Mouse (Mus musculus) adrenal gland, postnatal 25 days (tissue): ENCODE results near the gene Iltifb. TPM values are rescaled to one million over a fixed set of nuclear protein-coding genes. Genes with fewer than 3 reads are reported as not detected.
"Not testable (repeated sequence)": the region's sequence is repeated elsewhere in the genome, so short reads cannot be mapped to it uniquely, and the experiment has no call there.

Source experiments
- DNase-seq: peaks from one replicate; pipeline ENCODE4 v3.0.0; 2021; ENCODE audit warnings: mixed read lengths
- long read RNA-seq: library from polyadenylated mRNA; stranded (forward); transcript quantifications from one replicate; pipeline ENCODE4 v2.0.0, GENCODE M21; 2021
- total RNA-seq: library from RNA; stranded (reverse); gene quantifications from 2 replicates; pipeline ENCODE4 v1.2.3, GENCODE M21; 2021

Gene Iltifb
- total RNA-seq: not detected in 2 replicates
- long read RNA-seq: 0 reads

- DNase-seq: no peak
Measured at GRCm38 (mm10) chr10:118294938-118295337, at the start of gene Iltifb. Iltifb (minus strand) TSS chr10:118295038.

- not testable (repeated sequence) for DNase-seq
Measured at GRCm38 (mm10) chr10:118343155-118343554, 48.3 kb upstream of the Iltifb start, which contains the start of gene Gm9046. Gm9046 (minus strand) TSS chr10:118343255.

GRCm38 (mm10) chr10:118337731-118338130 is 42.9 kb upstream of the Iltifb start, which contains the start of gene Gm9045:
Gm9045 (minus strand) TSS chr10:118337831.
- not testable (repeated sequence) for DNase-seq

- not testable (repeated sequence) for DNase-seq
Measured at GRCm38 (mm10) chr10:118332308-118332707, 37.5 kb upstream of the Iltifb start, which contains the start of gene Gm9044. Gm9044 (minus strand) TSS chr10:118332408.

GRCm38 (mm10) chr10:118326869-118327268 is 32.0 kb upstream of the Iltifb start, which contains the start of gene Gm9040:
Gm9040 (minus strand) TSS chr10:118326969.
- not testable (repeated sequence) for DNase-seq

GRCm38 (mm10) chr10:118319024-118319423 is 24.2 kb upstream of the Iltifb start:
- DNase-seq: no peak

GRCm38 (mm10) chr10:118302133-118302532 is 7.3 kb upstream of the Iltifb start:
- not testable (repeated sequence) for DNase-seq

- DNase-seq: not testable (repeated sequence)
Measured at GRCm38 (mm10) chr10:118283016-118283415, 11.8 kb downstream of the Iltifb start.

- DNase-seq: not testable (repeated sequence)
Measured at GRCm38 (mm10) chr10:118282565-118282964, 12.3 kb downstream of the Iltifb start.

GRCm38 (mm10) chr10:118278069-118278468 is 16.8 kb downstream of the Iltifb start:
- DNase-seq: not testable (repeated sequence)

- not testable (repeated sequence) for DNase-seq
Measured at GRCm38 (mm10) chr10:118271416-118271815, 23.4 kb downstream of the Iltifb start.

GRCm38 (mm10) chr10:118268812-118269211 is 26.0 kb downstream of the Iltifb start:
- DNase-seq: not testable (repeated sequence)

- not testable (repeated sequence) for DNase-seq
Measured at GRCm38 (mm10) chr10:118258388-118258787, 36.5 kb downstream of the Iltifb start, which contains the start of gene Gm32802. Gm32802 (plus strand) TSS chr10:118258688.

- peak; percentile 20 for DNase-seq
Measured at GRCm38 (mm10) chr10:118250852-118251295, 44.0 kb downstream of the Iltifb start.

GRCm38 (mm10) chr10:118249006-118249595 is 45.7 kb downstream of the Iltifb start:
- DNase-seq: peak; percentile 18

GRCm38 (mm10) chr10:118240680-118241079 is 54.2 kb downstream of the Iltifb start, which contains the start of gene Gm32717:
Gm32717 (minus strand) TSS chr10:118240780.
- DNase-seq: not testable (repeated sequence)

Other genes starting within 250 kb of the Iltifb start
- gene Mdm1, start 153.2 kb downstream of the Iltifb start, total RNA-seq: 11.7 and 16.6 TPM in 2 replicates
- gene Il22, start 90.1 kb downstream of the Iltifb start, total RNA-seq: not detected in 2 replicates
- 0.49 TPM in 1 of 2 replicates, not detected in the other for gene Gm32717, start 54.3 kb downstream of the Iltifb start, total RNA-seq
- 0.49 TPM in 1 of 2 replicates, not detected in the other for gene Gm32802, start 36.4 kb downstream of the Iltifb start, total RNA-seq
- not detected in 2 replicates for gene Gm9040, start 31.9 kb upstream of the Iltifb start, total RNA-seq
- gene Gm9044, start 37.4 kb upstream of the Iltifb start, total RNA-seq: not detected in 2 replicates
- gene Gm9045, start 42.8 kb upstream of the Iltifb start, total RNA-seq: not detected in 2 replicates
- not detected in 2 replicates for gene Gm9046, start 48.2 kb upstream of the Iltifb start, total RNA-seq
- not detected in 2 replicates for gene Gm9048, start 53.6 kb upstream of the Iltifb start, total RNA-seq
- gene Gm9049, start 59.1 kb upstream of the Iltifb start, total RNA-seq: not detected in 2 replicates
- not detected in 2 replicates for gene Ifng, start 146.0 kb upstream of the Iltifb start, total RNA-seq